Mouse (Mus musculus): ENCODE results near the gene Klhl40.

Klhl40 gene

GRCm38 (mm10) chr9:121777484-121778065 is at the start of gene Klhl40:
Gene Klhl40 (plus strand): TSS chr9:121777607.
- DNase-seq (ENCODE audit: low spot score in 2 of 2), result no peak

- no peak for DNase-seq (ENCODE audit: low spot score in 2 of 2)
These were observed 36.9 kb upstream of the Klhl40 start for GRCm38 (mm10) chr9:121740490-121740889.

GRCm38 (mm10) chr9:121741168-121741567 is 36.2 kb upstream of the Klhl40 start:
- DNase-seq (ENCODE audit: low spot score in 2 of 2), result no peak

- DNase-seq (ENCODE audit: low spot score in 2 of 2), result no peak
These were observed 33.4 kb upstream of the Klhl40 start for GRCm38 (mm10) chr9:121744051-121744450.

- no peak for DNase-seq (ENCODE audit: low spot score in 2 of 2)
These were observed 24.6 kb upstream of the Klhl40 start for GRCm38 (mm10) chr9:121752774-121753173.

- no peak for DNase-seq (ENCODE audit: low spot score in 2 of 2)
These were observed 22.8 kb upstream of the Klhl40 start for GRCm38 (mm10) chr9:121754624-121755023.

GRCm38 (mm10) chr9:121756785-121757184 is 20.6 kb upstream of the Klhl40 start:
- DNase-seq (ENCODE audit: low spot score in 2 of 2), result no peak

GRCm38 (mm10) chr9:121757432-121757831 is 20.0 kb upstream of the Klhl40 start:
- no peak for DNase-seq (ENCODE audit: low spot score in 2 of 2)

- no peak for DNase-seq (ENCODE audit: low spot score in 2 of 2)
These were observed 19.3 kb upstream of the Klhl40 start for GRCm38 (mm10) chr9:121757835-121758814.

GRCm38 (mm10) chr9:121759091-121760081 is 18.0 kb upstream of the Klhl40 start, which contains the start of gene Zfp651:
Gene Zfp651 (plus strand): TSS chr9:121759330.
- DNase-seq (ENCODE audit: low spot score in 2 of 2), result no peak

GRCm38 (mm10) chr9:121760271-121761090 is 16.9 kb upstream of the Klhl40 start:
- DNase-seq (ENCODE audit: low spot score in 2 of 2), result no peak

GRCm38 (mm10) chr9:121761091-121761665 is 16.2 kb upstream of the Klhl40 start:
- no peak for DNase-seq (ENCODE audit: low spot score in 2 of 2)

GRCm38 (mm10) chr9:121761787-121762186 is 15.6 kb upstream of the Klhl40 start:
- no peak for DNase-seq (ENCODE audit: low spot score in 2 of 2)

GRCm38 (mm10) chr9:121762248-121762647 is 15.2 kb upstream of the Klhl40 start:
- DNase-seq (ENCODE audit: low spot score in 2 of 2), result no peak

- no peak for DNase-seq (ENCODE audit: low spot score in 2 of 2)
These were observed 14.6 kb upstream of the Klhl40 start for GRCm38 (mm10) chr9:121762761-121763160.

- DNase-seq (ENCODE audit: low spot score in 2 of 2), result no peak
These were observed 13.7 kb upstream of the Klhl40 start for GRCm38 (mm10) chr9:121763716-121764115.

GRCm38 (mm10) chr9:121765166-121765855 is 12.1 kb upstream of the Klhl40 start:
- DNase-seq (ENCODE audit: low spot score in 2 of 2), result no peak

GRCm38 (mm10) chr9:121772412-121772811 is 5.0 kb upstream of the Klhl40 start:
- DNase-seq (ENCODE audit: low spot score in 2 of 2), result no peak

- no peak for DNase-seq (ENCODE audit: low spot score in 2 of 2)
These were observed 1.5 kb upstream of the Klhl40 start for GRCm38 (mm10) chr9:121775951-121776350.

GRCm38 (mm10) chr9:121776511-121776910 is 896 bp upstream of the Klhl40 start:
- DNase-seq (ENCODE audit: low spot score in 2 of 2), result no peak
